Mouse (Mus musculus) kidney, adult 2 months (tissue): ENCODE measurements at regions not wholly inside any gene's neighbourhood (a gene's known extent, or its start where the extent isn't known, plus 50 kb on each side); places are given as distances from the start of the nearest gene placed in this dataset.

Experiments used
- CTCF ChIP-seq: fragments of 200-500 bp; conservative IDR thresholded peaks from 2 replicates; pipeline ENCODE4 v1.5.1; 2011; ENCODE audit warnings: low read depth, mild to moderate bottlenecking, control low read depth, low read length, moderate library complexity, mixed read lengths; ENCODE audit not compliant: insufficient read depth, insufficient read length
- POLR2A ChIP-seq: fragments of 200-500 bp; IDR thresholded peaks from one replicate; pipeline ENCODE4 v1.6.1; 2011; ENCODE audit warnings: low read depth, low read length, control low read depth

GRCm38 (mm10) chr13:5601648-5602047, 259.6 kb upstream of the Klf6 start:
- TF ChIP-seq POLR2A (no peak), CTCF (no peak)
